Mouse (Mus musculus): ENCODE data around the gene 2310061N02Rik.

DNA sequence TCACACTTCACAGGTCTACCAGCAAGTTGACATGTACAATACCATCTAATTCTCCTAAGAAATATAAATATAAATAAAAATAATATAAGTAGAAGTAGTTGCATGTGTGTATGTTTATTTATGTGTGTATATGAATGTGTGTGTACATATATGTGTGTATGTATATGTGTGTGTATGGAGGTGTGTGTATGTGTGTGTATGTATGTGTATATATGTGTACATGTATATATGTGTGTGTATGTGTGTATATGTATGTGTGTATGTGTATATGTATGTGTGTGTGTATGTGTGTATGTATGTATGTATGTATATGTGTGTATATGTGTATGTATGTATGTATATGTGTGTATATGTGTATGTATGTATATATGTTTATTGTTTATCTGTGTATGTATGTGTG lies 8.8 kb upstream of the 2310061N02Rik start:
- TF ChIP-seq CTCF (IDR thresholded peaks at IDR 0.05; ENCODE audit: extremely low read depth, insufficient read length, insufficient replicate concordance, low read depth, low read length) (no peak), POLR2A (IDR thresholded peaks at IDR 0.05; ENCODE audit: low read depth, low read length) (no peak)
